Mouse (Mus musculus): Measurements from ENCODE around the gene Neil3. TPM values are rescaled to one million over a fixed set of nuclear protein-coding genes. Genes with fewer than 3 reads are reported as not detected.
"Not testable (repeated sequence)": the region's sequence is repeated elsewhere in the genome, so short reads cannot be mapped to it uniquely, and the experiment has no call there.

The Neil3 gene
- polyA plus RNA-seq, 1 experiment from 2014 or later: 22.1 TPM

DNA sequence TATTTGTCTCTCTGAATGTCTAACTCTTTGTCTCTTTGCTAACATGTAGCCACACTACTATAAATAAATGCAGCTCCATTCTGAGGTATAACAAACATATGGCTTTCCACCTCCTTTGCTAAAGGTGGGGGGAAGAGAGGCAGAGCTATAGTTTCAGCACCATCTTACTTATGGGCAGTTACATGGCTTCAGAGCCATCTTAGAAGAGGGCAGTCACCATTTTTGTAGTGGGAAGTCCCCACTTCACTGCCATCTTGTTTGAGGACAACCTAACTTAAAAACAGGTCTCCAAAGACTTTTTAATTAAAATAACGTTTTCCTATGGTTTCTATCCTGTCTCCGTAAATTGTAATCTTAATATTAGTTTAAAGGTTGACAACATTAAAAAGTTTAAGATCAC, 47.1 kb downstream of the Neil3 start:
- H3K36me3 ChIP-seq (ENCODE audit: control insufficient read depth, insufficient read depth, low read length): no peaks in the 10 kb centered on the region
- H3K27me3 ChIP-seq (replicated peaks; ENCODE audit: control insufficient read depth, insufficient read depth, low read length): no peaks in the 10 kb centered on the region
- H3K4me1 ChIP-seq (replicated peaks; ENCODE audit: control insufficient read depth, insufficient read depth, low read length): no peaks in the 10 kb centered on the region
- H3K9ac ChIP-seq (ENCODE audit: low read depth, low read length): no peak overlapping the region
- no peak overlapping the region for H3K4me3 ChIP-seq (ENCODE audit: low read depth, low read length)
- no peaks in the 10 kb centered on the region for H3K9me3 ChIP-seq (ENCODE audit: control insufficient read depth, low read length)
- ATAC-seq (replicated peaks; ENCODE audit: low FRiP score): no peak
- no peak overlapping the region for H3K27ac ChIP-seq (ENCODE audit: low read depth, low read length)
- H3K4me2 ChIP-seq: no peak overlapping the region
- DNase-seq (ENCODE audit: low spot score): no peak
- whole genome bisulfite sequencing: 81% methylated on average over 2 of the region's 2 CpGs

DNA sequence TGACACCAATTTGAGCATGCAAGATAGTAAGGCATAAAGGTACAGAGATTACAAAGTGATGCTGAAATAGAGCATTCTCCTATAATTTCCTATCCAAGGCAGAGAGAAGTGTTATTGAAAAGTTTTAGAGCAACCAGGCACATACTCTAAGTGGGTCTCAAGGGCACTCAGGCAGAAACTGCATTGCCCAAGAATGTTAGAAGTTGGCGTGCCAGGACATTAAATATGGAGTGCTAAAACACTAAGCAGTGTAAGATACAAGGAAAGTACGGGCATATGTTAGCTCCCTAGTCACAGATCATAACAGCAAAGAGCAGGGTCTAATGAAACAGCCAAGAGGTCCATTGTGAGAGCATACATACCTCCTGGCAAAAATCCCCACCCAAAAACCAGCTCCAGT, 65.3 kb downstream of the Neil3 start:
- Histone ChIP-seq H3K4me1 (replicated peaks; ENCODE audit: control insufficient read depth, insufficient read depth, low read length) (no peaks in the 10 kb centered on the region), H3K36me3 (ENCODE audit: control insufficient read depth, insufficient read depth, low read length) (no peaks in the 10 kb centered on the region), H3K4me2 (no peak overlapping the region), H3K4me3 (ENCODE audit: low read depth, low read length) (no peak overlapping the region), H3K27ac (ENCODE audit: low read depth, low read length) (no peak overlapping the region), H3K27me3 (replicated peaks; ENCODE audit: control insufficient read depth, insufficient read depth, low read length) (no peaks in the 10 kb centered on the region), H3K9ac (ENCODE audit: low read depth, low read length) (no peak overlapping the region), H3K9me3 (ENCODE audit: control insufficient read depth, low read length) (no peaks in the 10 kb centered on the region)
- 68% methylated on average over 2 of the region's 2 CpGs for WGBS
- DNase-seq (ENCODE audit: low spot score) (no peak), ATAC-seq (replicated peaks; ENCODE audit: low FRiP score) (no peak)

DNA sequence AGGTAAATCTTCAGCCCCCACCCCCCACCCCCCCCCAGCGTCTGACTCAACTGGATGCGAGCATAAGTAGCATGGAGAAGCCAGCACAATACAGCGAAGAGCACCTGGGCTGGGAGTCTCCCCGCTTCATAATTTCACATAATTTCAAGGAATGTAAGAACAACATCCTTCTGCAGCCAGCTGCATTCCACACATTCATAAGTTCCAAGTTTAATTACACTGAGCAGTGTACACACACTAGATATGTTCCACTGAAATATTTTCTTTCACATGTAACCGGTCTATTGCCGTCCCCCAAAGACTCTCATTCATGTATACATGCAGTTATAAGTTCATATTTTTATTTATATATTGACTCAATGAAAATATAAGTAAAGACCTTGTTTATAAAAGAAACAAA, 72.6 kb downstream of the Neil3 start:
- no peak for ATAC-seq (replicated peaks; ENCODE audit: low FRiP score)
- H3K36me3 ChIP-seq (ENCODE audit: control insufficient read depth, insufficient read depth, low read length): no peaks in the 10 kb centered on the region
- H3K4me3 ChIP-seq (ENCODE audit: low read depth, low read length): no peak overlapping the region
- no peaks in the 10 kb centered on the region for H3K27me3 ChIP-seq (replicated peaks; ENCODE audit: control insufficient read depth, insufficient read depth, low read length)
- 82% methylated on average over 6 of the region's 6 CpGs for WGBS
- no peak overlapping the region for H3K4me2 ChIP-seq
- H3K9ac ChIP-seq (ENCODE audit: low read depth, low read length): no peak overlapping the region
- DNase-seq (ENCODE audit: low spot score): no peak
- H3K27ac ChIP-seq (ENCODE audit: low read depth, low read length): no peak overlapping the region
- H3K4me1 ChIP-seq (replicated peaks; ENCODE audit: control insufficient read depth, insufficient read depth, low read length): no peaks in the 10 kb centered on the region
- no peaks in the 10 kb centered on the region for H3K9me3 ChIP-seq (ENCODE audit: control insufficient read depth, low read length)

DNA sequence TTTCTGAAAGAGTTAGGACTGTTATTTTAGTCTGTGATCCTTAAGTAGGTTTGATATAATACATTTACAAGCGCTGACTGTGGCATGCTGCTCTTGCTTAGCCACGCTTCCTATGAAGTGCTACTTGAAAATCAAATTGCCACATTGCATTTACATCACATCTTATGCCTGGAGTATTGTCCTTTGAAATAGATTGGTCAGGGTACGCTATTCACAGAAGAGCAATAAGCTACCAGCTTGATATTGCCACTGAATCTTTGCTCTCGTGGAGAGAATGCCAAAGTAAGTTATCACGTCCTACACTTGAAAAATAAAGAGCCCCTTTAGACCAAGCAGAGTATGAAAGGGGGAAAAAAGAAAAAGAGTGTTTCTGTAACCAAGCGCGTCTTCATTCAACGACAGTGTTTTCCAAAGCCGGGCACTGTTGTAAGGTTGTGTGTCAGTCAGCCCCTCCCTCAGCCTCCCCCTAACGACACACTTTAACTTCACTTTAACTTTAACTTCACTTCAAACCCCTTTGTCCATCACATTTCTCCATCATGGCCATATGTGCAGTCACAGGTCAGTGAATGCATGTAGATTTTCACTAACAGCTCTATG, 76.3 kb downstream of the Neil3 start:
- DNase-seq (ENCODE audit: low spot score) (no peak), ATAC-seq (replicated peaks; ENCODE audit: low FRiP score) (no peak)
- Histone ChIP-seq H3K27me3 (replicated peaks; ENCODE audit: control insufficient read depth, insufficient read depth, low read length) (no peaks in the 10 kb centered on the region), H3K9ac (ENCODE audit: low read depth, low read length) (no peak overlapping the region), H3K4me1 (replicated peaks; ENCODE audit: control insufficient read depth, insufficient read depth, low read length) (no peaks in the 10 kb centered on the region), H3K27ac (ENCODE audit: low read depth, low read length) (no peak overlapping the region), H3K4me2 (no peak overlapping the region), H3K9me3 (ENCODE audit: control insufficient read depth, low read length) (no peaks in the 10 kb centered on the region), H3K4me3 (ENCODE audit: low read depth, low read length) (no peak overlapping the region), H3K36me3 (ENCODE audit: control insufficient read depth, insufficient read depth, low read length) (no peaks in the 10 kb centered on the region)
- WGBS: 86% methylated on average over 10 of the region's 10 CpGs

DNA sequence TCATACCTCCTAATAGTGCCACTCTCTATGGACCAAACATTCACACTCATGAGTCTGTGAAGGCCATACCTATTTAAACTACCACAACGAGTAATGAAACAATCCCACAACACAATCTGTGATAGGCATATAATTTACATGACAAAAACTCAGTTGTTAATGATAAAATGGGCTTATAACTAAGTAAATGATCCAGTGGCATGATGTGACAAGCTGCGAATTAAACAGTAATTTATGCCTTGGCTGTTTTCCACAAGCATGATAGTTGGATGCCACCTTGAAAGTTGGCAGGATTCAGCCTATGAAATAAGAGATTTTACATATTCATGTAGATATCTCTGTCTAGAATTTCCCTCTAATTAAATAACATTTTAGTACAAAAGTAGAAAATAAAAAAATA, 99.3 kb downstream of the Neil3 start:
- H3K4me3 ChIP-seq (ENCODE audit: low read depth, low read length): no peak overlapping the region

DNA sequence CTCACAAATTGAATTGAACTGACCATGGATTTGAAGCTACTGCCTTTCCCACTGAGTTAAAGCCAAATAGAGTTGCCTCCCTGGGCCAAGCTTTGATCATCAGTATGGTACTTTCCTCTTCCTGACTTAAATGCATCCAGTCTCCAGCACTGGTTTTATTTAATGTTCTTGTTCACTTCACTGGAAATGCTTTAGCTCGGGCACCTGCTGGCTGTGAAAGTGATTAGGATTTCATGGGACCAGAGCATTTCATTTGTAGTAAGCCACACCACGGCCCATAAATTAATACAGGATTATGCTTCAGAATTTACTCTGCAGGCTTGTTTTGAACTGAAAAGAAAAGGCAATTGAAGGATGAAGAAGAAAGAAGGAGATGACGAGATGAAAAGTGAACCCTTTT, 100.8 kb downstream of the Neil3 start:
- H3K27me3 ChIP-seq (replicated peaks; ENCODE audit: control insufficient read depth, insufficient read depth, low read length); H3K36me3 ChIP-seq (ENCODE audit: control insufficient read depth, insufficient read depth, low read length); H3K4me1 ChIP-seq (replicated peaks; ENCODE audit: control insufficient read depth, insufficient read depth, low read length); H3K4me2 ChIP-seq; H3K27ac ChIP-seq (ENCODE audit: low read depth, low read length); H3K4me3 ChIP-seq (ENCODE audit: low read depth, low read length); ATAC-seq (replicated peaks; ENCODE audit: low FRiP score); H3K9ac ChIP-seq (ENCODE audit: low read depth, low read length); H3K9me3 ChIP-seq (ENCODE audit: control insufficient read depth, low read length); DNase-seq (ENCODE audit: low spot score): not testable (repeated sequence)
- WGBS: 71% methylated on average over 3 of the region's 3 CpGs

More for the DNA sequence above, 99.3 kb downstream of the Neil3 start:
- Histone ChIP-seq H3K27me3 (replicated peaks; ENCODE audit: control insufficient read depth, insufficient read depth, low read length) (no peaks in the 10 kb centered on the region), H3K36me3 (ENCODE audit: control insufficient read depth, insufficient read depth, low read length) (no peaks in the 10 kb centered on the region), H3K4me1 (replicated peaks; ENCODE audit: control insufficient read depth, insufficient read depth, low read length) (no peaks in the 10 kb centered on the region), H3K4me2 (no peak overlapping the region), H3K9me3 (ENCODE audit: control insufficient read depth, low read length) (no peaks in the 10 kb centered on the region), H3K9ac (ENCODE audit: low read depth, low read length) (no peak overlapping the region), H3K27ac (ENCODE audit: low read depth, low read length) (no peak overlapping the region)
- WGBS: 68% methylated on average over 2 of the region's 2 CpGs
- DNase-seq (ENCODE audit: low spot score): no peak
- ATAC-seq (replicated peaks; ENCODE audit: low FRiP score): no peak

Other genes with a start within 250 kb of the Neil3 start
- 22.8 and 23.0 TPM in 2 replicates for gene Aga, start 127.3 kb downstream of the Neil3 start, polyA plus RNA-seq (2014; fragmentation: Nextera tagmentation; extraction: Ambion mirVana)

Data from liver, embryonic 11.5 days (tissue).